ENCODE assay signal across 8 mouse cellular contexts in genomic region chr16:87840949-87841546, GRCm38 (mm10).
DNase-seq lines count a peak whose midpoint lies in the region; ATAC-seq and TF ChIP-seq lines count a peak whose summit lies in the region.

No protein-coding gene starts in this region.

- H3K9ac ChIP-seq in kidney, embryonic 16.5 days (replicated peaks; ENCODE audit: low read length), result no peak overlapping the region
- no peak overlapping the region for H3K9ac ChIP-seq in liver, adult 2 months (ENCODE audit: low read depth, low read length)
- no peak overlapping the region for H3K9ac ChIP-seq in neural tube, embryonic 13.5 days

- peak; percentile 76; the same call in 1 of the 2 replicates for ATAC-seq in kidney, embryonic 16.5 days (ENCODE audit: low FRiP score, low TSS enrichment)
- peak; percentile 85 for ATAC-seq in neural tube, embryonic 13.5 days (ENCODE audit: low read depth)

- no peaks in the 10 kb centered on the region for H3K9me3 ChIP-seq in kidney, embryonic 16.5 days (ENCODE audit: low read length)
- H3K9me3 ChIP-seq in neural tube, embryonic 13.5 days, result no peaks in the 10 kb centered on the region

- no peak overlapping the region for H3K4me3 ChIP-seq in kidney, embryonic 16.5 days (ENCODE audit: low read length)
- no peak overlapping the region for H3K4me3 ChIP-seq in liver, adult 2 months (ENCODE audit: insufficient read depth, low read depth, low read length)
- no peak overlapping the region for H3K4me3 ChIP-seq in neural tube, embryonic 13.5 days

- H3K27ac ChIP-seq in kidney, embryonic 16.5 days (ENCODE audit: low read length), result no peak overlapping the region
- no peak overlapping the region for H3K27ac ChIP-seq in liver, adult 2 months (replicated peaks; ENCODE audit: insufficient read depth, low read depth, low read length)
- H3K27ac ChIP-seq in neural tube, embryonic 13.5 days (replicated peaks), result 0 out of 2 replicates have a peak overlapping the region, but pooled peaks have one; percentile 59

- DNase-seq in urinary bladder, adult 18-20 months (ENCODE audit: low spot score in 2 of 2), result peak; percentile 20 to 48
- no peak for DNase-seq in urinary bladder, postnatal 10 days (ENCODE audit: low spot score)
- peak; percentile 76 for DNase-seq in embryo, embryonic 10 days (ENCODE audit: low spot score)
- peak; percentile 1 for DNase-seq in gonadal fat pad, adult 2 months (ENCODE audit: low read depth)
- peak; percentile 8 for DNase-seq in liver, adult 2 months (ENCODE audit: extremely low read depth, low read depth, low spot score)
- DNase-seq in testis, postnatal 14 days (ENCODE audit: low spot score), result peak; percentile 18

- peak; percentile 86 for TF ChIP-seq CTCF in liver, adult 2 months (IDR thresholded peaks at IDR 0.05; ENCODE audit: low read depth, low read length)

- no peaks in the 10 kb centered on the region for H3K36me3 ChIP-seq in kidney, embryonic 16.5 days (ENCODE audit: insufficient read depth, low read length)
- no peaks in the 10 kb centered on the region for H3K36me3 ChIP-seq in liver, adult 2 months (ENCODE audit: control insufficient read depth, insufficient read depth, low read length)
- no peaks in the 10 kb centered on the region for H3K36me3 ChIP-seq in neural tube, embryonic 13.5 days

- 10% methylated on average over 16 of the region's 16 CpGs for WGBS in kidney, embryonic 16.5 days
- WGBS in liver, adult 2 months, result 17% methylated on average over 16 of the region's 16 CpGs
- WGBS in neural tube, embryonic 13.5 days, result 14% methylated on average over 16 of the region's 16 CpGs

- H3K27me3 ChIP-seq in kidney, embryonic 16.5 days (ENCODE audit: insufficient read depth, low read length), result no peaks in the 10 kb centered on the region
- H3K27me3 ChIP-seq in liver, adult 2 months (ENCODE audit: control insufficient read depth, insufficient read depth, low read length), result no peaks in the 10 kb centered on the region
- no peaks in the 10 kb centered on the region for H3K27me3 ChIP-seq in neural tube, embryonic 13.5 days

- no peaks in the 10 kb centered on the region for H3K79me2 ChIP-seq in liver, adult 2 months (ENCODE audit: control insufficient read depth, insufficient read depth, low read length)

- no peak for TF ChIP-seq POLR2A in liver, adult 2 months (IDR thresholded peaks at IDR 0.05; ENCODE audit: extremely low read depth, insufficient read depth, low read length)

- H3K4me1 ChIP-seq in kidney, embryonic 16.5 days (ENCODE audit: insufficient read depth, low read length), result no peaks in the 10 kb centered on the region
- H3K4me1 ChIP-seq in liver, adult 2 months (ENCODE audit: control insufficient read depth, insufficient read depth, low read length), result no peaks in the 10 kb centered on the region
- H3K4me1 ChIP-seq in neural tube, embryonic 13.5 days (replicated peaks), result no peaks in the 10 kb centered on the region; the same call in 1 of the 2 replicates

- peak overlapping the region; percentile 38 for H3K4me2 ChIP-seq in kidney, embryonic 16.5 days (replicated peaks; ENCODE audit: low read depth, low read length)
- peak overlapping the region; percentile 30; the same call in 1 of the 2 replicates for H3K4me2 ChIP-seq in neural tube, embryonic 13.5 days
